Mouse (Mus musculus) cerebellum, adult 11 months (tissue): ENCODE measurements at regions not wholly inside any gene's neighbourhood (a gene's known extent, or its start where the extent isn't known, plus 50 kb on each side); places are given as distances from the start of the nearest gene placed in this dataset.

ENCODE experiments used
- DNase-seq: peaks from one replicate; pipeline ENCODE4 v3.0.0; 2022

DNA sequence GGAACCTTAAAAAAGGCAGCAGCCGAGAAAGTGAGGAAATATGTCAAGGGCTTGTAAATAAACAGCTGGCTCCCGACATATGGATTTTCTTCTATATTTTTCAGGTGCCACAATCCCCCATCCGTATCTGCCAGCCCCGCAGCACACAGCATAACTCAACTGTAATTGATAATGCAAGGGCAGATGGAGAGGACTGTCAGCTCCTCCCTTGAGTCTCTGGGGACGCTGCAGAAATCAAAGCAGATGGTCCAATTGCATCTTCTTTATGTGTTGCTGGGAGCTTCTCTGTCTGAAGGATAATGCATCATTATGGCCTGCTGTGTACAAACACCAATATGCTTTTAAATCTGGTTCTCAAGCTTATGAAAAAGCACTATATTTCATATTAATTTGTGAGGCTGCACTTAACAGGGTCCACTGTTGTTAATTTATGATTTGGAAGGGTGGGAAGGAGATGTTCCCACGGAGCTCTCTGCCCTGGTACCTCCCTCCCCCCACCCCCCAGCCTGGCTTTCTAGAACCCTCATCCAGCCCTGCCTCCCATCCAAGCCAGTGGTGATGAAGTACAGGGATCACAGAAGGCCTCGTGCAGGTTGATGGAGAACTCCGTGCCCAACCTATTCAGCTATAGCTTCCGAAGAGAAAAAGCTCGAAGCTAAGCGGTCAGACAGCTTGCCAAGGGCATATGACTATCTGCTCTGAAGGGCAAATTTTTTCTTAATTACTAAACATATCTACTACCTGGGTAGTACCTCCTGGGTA, 603.7 kb downstream of the Tox3 start:
- no peak for DNase-seq

DNA sequence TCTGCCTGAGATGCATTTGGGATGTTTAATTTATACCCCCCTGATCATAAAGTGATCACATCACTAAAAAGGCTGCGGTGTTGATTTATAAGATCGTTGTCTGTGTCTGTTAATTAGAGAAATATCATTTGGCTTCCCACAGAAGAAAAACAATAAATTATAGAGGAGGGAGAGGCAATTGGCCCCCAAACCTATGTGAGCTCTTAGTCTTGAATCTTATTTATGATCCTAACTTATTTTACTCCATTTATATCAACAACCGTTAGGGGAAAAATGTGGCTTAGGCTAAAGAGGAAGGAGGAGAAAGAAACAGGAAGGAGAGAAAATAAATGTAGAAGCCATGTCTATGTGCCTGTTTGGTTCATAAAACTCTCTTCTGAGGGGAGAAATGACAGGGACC, 609.5 kb downstream of the Tox3 start:
- no peak for DNase-seq

DNA sequence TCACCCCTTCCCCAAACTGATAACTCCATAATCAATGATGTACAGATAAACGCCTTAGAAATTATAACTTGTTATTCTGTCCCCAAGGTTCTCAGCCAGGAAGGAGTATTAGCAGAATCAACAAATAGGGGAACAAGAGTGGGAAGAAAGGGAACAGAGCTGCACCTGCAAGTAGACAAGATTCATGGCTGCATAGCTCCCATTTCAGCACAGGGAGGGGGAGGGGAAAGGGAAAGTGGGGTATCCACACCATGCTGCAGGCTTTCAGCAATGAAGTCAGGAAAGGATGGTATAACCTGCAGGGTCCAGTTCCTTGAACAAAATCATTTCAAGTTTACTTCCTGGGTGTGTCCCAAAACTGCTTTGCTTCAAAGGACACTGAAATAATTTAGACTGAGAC, 610.5 kb downstream of the Tox3 start:
- DNase-seq: no peak

DNA sequence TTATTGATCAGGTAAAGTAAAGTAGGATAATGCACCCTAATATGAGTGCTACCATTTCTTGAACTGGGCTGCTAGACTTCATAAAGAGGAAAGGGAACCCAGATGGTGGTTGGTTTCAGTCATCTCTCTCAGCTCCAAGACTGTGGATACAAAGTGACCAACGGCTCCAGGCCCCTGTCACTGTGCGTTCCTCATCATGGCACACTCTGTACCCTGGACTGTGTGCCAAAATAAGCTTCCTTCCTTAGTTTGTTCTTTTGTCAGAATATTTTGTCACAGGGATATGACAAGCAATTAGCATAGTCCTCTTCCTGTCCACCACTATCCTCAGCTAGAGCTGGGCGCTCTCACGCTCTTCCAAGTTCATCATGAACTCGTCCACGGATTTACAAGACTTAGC, 620.9 kb downstream of the Tox3 start:
- no peak for DNase-seq

DNA sequence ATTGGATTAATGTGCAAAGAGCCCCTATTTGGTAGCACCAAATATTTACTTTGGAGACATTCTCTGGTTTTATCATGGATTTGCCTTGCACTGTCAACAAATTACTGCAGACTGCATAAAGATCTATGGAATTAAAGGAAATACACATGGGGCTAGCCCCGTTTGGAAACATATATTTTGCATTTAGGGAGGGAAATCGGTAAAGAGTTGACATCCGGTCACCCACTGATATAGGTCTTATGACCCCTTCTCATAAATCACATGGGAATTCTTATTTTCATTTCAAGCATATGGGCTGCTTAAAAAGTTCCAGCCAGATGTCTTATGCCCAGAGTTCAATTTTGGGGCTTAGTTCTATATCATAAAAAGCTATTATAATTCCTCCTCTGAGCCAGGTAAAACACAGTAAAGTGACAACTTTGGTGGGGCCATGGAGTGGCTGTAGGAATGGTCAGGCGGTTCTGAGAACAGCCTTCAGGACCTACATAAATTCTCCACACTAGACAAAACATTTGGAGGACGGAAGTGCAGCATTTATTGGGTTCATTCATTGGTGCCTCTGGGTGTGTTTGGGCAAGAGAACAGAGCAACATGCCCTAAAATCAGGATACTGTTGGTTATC, 626.3 kb downstream of the Tox3 start:
- DNase-seq: no peak

DNA sequence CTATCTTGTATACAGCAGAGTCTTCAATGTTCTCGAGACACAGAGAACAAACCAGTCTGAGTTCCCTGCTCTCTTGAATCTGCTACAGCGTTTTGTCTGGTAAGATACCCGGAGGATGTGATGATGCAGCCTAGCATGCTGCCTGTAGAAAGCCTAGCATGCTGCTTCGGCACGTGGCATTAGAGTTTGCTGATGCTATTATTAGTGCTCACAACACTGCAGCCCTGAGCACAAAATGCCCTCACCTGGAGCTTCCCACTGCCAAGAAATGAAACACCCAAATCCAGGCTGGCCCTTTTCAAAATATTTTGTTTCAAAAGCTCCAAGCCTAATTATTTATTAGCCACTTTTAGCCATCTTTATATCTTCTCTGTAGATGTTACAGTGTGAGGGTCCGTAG, 634.3 kb downstream of the Tox3 start:
- DNase-seq: no peak

DNA sequence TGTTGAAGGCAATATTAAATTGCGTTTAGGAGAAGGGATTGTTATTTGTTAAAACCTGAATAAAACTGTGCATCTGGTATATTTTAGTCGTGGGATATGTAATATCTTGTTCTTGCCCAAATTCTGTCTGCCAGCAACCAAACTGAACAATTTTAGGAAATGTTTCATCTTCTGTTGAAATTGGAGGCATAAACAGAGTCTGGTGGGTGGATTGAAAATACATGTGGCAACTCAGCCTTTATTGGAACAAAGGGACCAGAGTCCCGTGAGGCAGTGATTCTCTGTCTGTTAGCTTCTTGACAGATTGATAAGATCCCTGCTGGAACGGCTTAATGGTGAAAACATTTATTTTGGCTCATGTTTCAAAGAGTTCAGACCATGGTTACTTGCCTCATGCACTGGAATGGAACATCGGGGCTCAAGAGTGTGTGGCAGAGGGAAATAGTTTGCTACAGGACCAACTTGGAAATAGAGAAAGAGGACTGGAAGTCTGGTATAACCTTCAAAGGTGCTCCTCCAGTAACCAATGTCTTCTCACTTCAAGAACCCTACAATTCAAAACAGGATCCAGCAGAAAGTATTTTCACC, 640.7 kb downstream of the Tox3 start:
- no peak for DNase-seq

DNA sequence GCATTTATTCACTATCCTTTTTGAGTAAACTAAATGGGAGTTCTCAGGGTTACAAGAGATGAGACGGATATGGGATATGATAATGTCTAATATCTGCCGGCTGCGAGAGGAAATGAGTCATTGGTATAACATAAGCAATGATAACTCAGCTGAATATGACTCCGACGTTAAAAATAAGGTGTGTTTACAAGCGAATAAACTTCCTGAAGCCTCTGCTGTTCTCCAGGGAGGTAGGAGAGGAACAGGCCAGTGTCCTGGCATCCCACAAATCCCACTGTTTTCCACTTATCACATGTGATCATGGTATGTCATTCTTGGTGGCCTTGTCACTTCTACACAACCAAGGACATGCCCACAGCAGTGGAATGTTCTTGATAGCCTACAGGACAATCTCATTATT, 641.7 kb upstream of the Sall1 start:
- DNase-seq: no peak

DNA sequence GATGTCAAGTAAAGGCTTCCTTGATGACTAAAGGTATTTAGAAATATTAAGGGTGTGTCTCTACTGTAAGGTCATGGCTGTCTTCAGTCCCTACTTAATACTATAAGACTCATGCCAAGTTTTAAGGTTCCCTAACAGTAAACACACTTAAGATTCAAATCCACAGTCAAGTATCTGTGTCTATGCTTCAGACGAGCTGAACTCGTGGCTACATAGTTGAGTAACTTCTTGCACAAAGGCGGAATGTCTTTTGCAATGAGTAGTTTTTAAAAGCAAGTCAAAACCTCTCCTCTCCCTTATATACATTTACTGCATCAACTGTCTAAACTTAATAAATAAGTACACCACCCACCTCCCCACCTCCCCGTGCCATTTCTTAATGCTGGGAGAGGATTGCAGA, 637.0 kb upstream of the Sall1 start:
- no peak for DNase-seq

DNA sequence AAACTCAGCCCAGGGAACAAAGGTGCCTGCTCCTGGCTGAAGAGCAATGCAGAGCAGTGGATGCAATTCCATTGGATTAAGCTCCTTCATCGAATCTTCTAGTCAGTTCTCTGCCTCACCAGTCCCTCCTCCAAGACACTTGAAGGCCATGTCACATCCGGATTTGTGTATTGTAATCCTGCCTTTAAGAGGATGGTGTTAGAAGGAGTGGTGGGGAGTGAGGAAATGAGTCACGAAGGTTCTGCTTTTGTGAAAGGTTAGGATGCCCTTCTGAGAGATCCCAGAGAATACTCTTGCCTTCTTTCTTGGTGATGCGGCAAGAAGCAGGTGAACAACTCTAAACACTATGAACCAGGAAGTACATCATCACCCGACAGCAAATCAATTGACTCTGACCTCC, 636.4 kb upstream of the Sall1 start:
- no peak for DNase-seq

DNA sequence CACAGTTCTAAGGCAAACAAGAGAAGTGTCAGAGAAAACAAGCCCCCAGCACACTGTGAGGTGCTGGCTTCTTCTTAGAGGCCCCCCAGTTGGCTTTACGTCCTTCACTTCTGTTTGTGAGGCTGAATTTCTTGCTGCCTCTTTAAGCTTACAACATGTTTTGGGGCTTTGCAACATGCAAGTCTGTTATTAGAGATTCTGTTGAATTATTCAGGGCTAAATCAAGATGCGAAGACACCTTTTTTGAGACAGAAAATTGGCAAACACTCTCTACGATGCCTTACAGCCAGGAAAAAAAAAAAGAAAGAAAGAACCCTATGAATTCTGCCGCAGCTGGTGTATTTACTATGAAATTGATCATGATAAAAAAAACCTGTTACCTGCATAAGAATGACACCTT, 635.6 kb upstream of the Sall1 start:
- no peak for DNase-seq

DNA sequence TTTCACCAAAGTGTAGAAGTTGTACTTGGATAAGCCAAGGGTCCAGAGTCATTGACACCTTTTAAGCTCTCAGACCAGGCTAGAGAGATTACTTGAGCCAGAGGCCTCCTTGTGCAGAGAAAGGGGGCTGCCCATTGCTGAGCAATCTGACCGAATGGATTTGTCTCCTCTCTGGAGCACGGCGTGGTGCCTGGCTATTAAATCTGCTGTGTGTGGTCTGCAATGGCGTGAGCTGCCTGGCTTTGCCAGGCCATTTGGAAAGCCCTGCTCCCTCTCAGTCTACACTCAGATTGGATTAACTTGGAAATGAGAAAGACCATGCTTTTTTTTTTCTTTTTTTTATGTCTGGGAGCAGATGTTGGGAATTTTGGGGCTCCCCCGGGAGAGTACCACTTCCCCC, 633.3 kb upstream of the Sall1 start:
- no peak for DNase-seq

DNA sequence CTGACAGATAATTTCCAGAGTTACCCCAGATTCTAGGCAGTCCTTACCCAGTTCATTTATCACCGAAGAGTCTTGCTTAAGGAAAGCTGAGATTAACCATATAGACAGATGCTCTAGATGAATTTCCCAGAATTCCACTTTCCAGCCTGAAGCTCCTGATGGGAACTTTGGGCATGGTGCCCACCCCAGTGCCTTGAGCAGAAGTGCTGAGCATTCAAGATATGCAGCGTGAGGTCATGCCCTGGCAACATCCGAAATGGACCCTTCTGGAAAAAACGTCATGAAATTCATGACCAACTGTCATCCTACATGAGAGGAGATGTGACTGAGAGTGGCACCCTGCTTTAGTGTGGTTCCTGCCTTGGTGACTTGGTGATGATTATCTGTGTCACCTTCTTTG, 629.9 kb upstream of the Sall1 start:
- no peak for DNase-seq

DNA sequence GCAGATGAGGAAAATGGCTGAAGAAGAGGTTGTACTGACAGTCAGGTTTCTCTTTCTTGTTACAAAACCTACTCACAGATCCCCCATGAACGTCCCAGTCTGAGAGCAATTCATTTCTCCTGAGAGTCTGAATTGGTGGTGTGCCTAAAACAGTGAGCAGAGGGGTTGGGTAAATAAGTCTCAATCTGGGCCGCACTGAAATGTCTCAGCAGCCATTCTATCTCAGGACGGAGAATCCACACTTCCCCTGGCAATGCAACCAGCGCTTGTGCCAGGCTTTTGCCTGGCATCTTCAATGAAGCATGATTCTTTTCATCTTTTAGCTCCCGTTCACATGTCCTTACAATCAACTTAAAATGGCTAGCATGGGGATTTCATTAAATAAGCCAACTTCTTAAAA, 628.7 kb upstream of the Sall1 start:
- DNase-seq: no peak

DNA sequence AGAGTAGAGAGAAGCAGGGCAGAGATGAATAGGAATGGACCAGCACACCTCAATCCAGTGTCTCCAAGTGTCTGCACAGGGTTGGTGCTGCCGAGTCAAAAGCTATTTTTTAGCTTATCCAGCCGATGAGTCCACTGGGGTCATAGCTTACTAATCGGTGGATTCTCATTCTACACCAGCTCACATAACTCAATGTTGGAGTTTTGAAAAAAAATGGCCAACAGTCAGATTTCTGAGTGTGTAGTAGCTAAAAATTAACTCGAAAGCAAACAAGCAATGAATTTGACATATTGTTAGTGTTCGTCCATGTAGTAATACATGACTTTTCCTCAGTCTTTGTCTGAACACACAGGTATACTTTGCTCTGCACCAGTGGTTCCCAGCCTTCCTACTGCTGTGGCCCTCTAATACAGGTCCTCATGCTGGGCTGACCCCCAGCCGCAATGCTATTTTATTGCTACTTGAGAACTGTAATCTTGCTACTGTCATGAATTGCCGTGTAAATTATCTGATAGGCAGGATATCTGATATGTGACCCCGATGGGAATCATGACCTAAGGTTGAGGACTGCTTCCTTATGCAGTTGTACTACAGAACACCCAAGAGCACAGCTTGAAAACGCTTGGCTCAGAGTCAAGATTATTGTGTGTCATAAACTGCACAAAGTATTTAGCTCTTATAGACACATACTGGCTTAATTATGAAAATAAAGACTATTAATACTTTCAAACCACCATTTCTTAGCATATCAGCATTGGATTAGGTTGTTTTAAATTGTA, 621.1 kb upstream of the Sall1 start:
- no peak for DNase-seq

DNA sequence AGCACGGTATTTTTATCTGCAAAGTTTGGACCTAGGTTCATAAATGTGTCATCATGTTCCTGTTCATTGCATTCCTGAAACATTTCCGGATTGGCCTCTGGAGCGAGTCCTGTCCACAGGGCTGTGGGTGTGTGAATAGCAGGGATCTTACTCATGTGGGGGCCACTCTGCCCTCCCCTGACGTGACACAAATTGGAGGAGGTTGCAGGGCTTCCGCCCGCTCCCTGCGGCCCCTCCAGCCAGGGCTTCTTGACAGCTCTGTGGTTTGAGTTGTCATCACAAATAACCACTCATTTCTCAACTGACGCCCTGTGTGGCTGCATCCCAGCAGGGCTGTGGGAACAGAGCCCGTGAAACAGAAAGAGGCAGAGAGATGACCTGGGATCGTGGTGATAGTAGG, 619.9 kb upstream of the Sall1 start:
- no peak for DNase-seq

DNA sequence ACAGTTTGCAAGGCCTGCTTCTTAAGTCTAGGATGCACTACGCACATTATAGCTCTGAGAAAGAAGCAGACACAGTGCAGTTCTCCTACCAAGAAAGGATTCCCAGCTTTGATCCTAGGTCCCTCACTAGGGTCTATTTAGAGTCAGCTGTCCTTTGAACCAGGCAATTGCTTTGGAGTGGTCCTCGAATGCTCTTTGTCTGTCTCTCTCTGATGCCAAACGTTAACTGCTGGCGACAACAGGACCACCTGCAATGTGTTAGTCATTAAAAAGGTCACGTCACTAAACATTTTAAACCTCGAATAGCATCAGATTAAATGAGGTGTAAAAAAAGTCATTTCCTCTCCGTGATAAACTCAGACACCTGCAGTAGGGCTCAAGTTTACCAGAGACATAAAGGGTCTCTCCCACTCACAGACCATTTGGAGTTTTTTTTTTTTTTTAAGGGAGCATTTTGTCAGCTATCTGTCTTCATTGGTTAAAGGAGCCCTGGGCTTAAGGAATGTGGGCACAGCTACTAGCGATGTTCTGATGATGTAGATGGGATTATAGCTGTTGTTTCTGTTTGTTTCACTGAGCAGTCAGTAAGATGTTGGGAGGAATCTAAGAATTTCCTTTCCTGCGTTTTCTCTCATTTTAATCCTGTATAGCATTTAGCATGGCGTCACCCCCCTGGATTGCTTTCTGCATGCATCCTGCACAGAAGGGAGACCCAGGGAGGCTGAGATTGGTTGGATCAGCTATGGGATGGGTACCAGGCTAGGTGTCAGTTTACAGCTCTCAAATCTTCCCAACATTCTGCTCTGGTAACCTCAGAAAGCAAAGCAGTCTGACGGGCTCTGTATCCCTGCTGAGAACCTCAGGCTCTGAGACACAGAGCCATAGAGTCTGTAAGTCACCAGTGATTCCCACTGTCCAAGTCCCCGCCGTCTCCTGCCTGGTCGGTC, 615.3 kb upstream of the Sall1 start:
- no peak for DNase-seq

DNA sequence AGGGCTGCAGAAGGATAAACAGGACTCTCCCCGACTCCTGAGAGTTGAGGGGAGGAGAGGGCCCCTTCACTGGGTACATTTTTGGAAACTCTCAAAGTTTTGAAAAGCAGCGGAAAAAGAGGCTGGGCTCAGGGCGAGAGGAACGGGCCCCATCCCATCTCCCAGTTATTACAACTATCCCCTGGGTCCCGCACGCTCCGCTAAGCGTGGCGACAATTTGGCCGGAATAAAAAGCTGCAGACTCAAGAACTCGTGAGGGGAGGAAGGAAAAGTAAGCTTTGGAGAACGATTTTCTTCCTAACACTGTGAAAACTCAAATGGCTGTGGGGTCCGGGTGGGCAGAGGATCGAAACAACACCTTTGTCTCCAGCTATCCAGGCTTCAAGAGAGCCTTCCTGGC, 611.4 kb upstream of the Sall1 start:
- no peak for DNase-seq

DNA sequence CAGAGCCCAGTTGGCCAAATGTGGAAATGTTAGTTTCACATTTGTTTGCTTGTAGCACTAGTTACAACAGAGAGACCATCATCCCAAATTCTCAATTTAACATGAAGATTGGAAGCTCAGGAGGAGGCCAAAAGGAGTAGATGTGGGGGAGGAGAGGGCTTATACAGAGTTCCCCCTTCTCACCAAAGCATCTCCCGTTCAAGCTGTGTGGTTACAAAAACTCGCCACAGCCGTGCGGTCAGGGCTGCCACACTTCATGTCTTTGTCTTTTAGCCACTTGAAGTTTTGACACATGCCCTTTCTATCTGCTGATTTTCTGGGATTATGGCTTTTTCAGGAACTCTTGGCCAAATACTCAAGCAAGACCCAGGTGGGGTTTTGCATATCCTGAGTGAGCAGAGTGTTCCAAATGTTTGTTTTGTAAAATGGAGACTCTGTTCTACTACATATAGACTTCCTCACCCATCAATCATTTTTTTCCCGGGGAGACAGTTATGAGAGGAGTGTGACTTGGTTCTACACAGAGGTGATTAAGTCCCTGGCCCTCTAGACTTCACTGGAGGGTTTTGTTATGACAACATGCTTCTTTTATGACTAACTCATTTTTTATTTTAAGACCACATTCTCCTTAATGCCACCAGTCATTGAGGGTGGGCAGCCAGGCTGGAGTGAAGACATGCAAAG, 605.4 kb upstream of the Sall1 start:
- no peak for DNase-seq

DNA sequence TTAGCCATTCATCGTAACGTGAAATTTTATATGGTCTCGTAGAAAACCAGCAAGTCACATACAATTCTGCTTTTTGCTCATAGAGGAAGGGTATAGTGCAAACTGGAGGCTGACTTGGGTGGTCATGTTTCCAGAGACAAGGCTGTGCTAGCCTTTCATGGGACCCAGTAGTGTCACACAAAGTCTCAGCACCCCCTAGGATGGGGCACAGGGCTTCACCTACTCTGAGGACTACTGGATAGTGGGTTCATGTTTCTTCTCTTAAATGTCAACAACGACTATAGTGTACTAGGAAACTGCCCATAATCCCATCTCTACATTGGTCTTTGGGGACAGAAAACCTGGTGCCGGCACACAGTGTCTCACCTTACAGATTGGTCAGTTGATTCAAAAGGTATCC, 603.0 kb upstream of the Sall1 start:
- no peak for DNase-seq

DNA sequence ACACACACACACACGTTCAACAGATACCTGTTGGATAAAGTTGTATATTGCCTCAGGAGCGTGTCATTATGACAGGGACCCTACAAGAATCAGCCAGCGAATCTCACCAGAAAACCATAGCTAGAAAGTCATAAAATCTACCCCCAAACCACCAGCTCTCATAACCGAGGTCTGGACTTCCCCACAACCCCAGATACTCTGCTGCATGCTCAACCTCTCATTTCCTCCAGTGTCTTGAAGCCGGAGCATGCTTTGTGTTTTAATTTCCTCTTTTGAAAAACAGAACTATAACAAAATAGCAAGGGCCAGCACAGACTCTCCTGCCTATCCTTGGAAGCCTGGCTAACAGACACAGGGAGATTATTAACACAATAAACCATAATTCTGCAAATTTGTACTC, 597.4 kb upstream of the Sall1 start:
- no peak for DNase-seq

DNA sequence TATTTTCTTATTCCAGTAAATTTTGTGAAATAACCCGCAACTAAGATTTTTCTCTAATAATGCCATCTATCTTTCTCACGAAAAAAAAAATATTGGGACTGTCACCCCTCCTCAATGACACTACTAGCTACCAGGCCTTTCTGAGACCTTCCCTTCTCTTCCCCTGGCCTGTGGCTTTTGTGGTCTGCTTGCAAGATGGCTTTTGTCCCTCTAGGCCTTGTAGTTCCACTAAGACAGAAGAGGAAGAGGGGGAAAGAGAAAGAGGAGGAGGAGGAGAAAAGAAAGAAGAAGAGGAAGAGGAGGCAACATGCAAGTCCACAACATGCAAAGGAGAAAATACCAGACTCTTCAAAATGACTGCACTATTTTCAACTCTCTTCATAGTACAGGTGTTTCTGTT, 590.9 kb upstream of the Sall1 start:
- DNase-seq: no peak
